Mouse (Mus musculus): ENCODE data around the gene Olfr943. TPM values are rescaled to one million over a fixed set of nuclear protein-coding genes. Genes with fewer than 3 reads are reported as not detected.

Olfr943 gene
- not detected in 2 replicates for polyA plus RNA-seq (2015; fragmentation: Nextera tagmentation; extraction: Ambion mirVana)

DNA sequence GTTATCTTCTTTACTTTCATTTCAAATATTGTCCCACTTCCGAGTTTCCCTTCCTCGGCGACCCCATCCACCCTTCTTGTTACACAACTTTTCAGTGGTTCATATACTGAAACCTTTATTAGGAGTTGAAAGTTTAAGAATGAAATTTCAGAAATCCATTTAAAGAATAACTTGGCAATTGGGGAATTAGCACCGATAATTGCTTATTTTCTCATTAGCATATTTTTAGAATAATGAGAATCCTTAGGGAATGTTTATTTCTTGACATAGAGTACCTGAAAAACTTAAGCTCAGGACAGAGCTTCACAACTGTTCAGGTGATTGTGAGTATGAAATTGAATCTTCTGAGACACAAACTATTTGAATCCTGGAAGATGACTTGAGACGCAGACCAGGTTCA is at the start of gene Olfr943:
TSS of gene Olfr943 (plus strand) at position 301 of the 400 bp plus-strand sequence.
- Histone ChIP-seq H3K27ac (ENCODE audit: low read depth) (no peak within 1 kb of the TSS), H3K9ac (replicated peaks) (no peak within 1 kb of the TSS), H3K36me3 (replicated peaks; ENCODE audit: insufficient read depth, low read length) (no peaks in the 10 kb centered on the region), H3K4me1 (ENCODE audit: insufficient read depth) (no peaks in the 10 kb centered on the region), H3K9me3 (ENCODE audit: low read length) (no peaks in the 10 kb centered on the region), H3K4me3 (ENCODE audit: low read depth, low read length) (no peak within 1 kb of the TSS), H3K27me3 (ENCODE audit: insufficient read depth, low read length) (no peaks in the 10 kb centered on the region), H3K4me2 (ENCODE audit: low read depth, low read length) (no peak within 1 kb of the TSS)
- no peak for DNase-seq
- no peak for ATAC-seq
- TF ChIP-seq CTCF (IDR thresholded peaks at IDR 0.05; ENCODE audit: low read depth) (no peak), EP300 (IDR thresholded peaks at IDR 0.05; ENCODE audit: low read depth) (no peak)
- WGBS (ENCODE audit: insufficient replicate concordance): 78% methylated on average over 5 of the region's 5 CpGs

- ATAC-seq: no peak
Measured at GRCm38 (mm10) chr9:39127326-39127725, 38.8 kb upstream of the Olfr943 start.

DNA sequence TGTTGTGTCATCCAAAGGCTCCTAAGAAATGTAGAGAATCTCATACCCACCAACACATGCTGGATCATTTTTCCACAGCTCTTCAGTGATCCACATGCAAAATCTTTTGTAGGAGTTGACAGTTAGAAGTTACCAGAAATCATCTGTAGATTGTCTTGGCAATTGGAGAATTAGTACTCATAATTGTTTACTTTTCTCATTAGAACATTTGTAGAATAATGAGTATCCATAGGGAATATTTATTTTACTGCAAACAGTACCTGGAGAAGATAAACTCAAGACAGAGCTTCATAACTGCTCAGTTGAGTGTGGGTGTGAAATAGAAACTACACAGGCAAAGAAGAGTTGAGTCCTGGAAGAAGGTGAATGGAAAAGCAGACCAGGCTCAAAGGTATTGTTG is 38.3 kb upstream of the Olfr943 start, which contains the start of gene Olfr27:
TSS of gene Olfr27 (plus strand) at position 301 of the 400 bp plus-strand sequence.
- Histone ChIP-seq H3K4me3 (ENCODE audit: low read depth, low read length) (no peak within 1 kb of the TSS), H3K4me2 (ENCODE audit: low read depth, low read length) (no peak within 1 kb of the TSS), H3K9me3 (ENCODE audit: low read length) (no peaks in the 10 kb centered on the region), H3K36me3 (replicated peaks; ENCODE audit: insufficient read depth, low read length) (no peaks in the 10 kb centered on the region), H3K9ac (replicated peaks) (no peak within 1 kb of the TSS), H3K4me1 (ENCODE audit: insufficient read depth) (no peaks in the 10 kb centered on the region), H3K27me3 (ENCODE audit: insufficient read depth, low read length) (no peaks in the 10 kb centered on the region), H3K27ac (ENCODE audit: low read depth) (no peak within 1 kb of the TSS)
- DNase-seq (no peak), ATAC-seq (no peak)
- no peak for TF ChIP-seq EP300 (IDR thresholded peaks at IDR 0.05; ENCODE audit: low read depth)
- TF ChIP-seq CTCF (IDR thresholded peaks at IDR 0.05; ENCODE audit: low read depth): no peak

More at GRCm38 (mm10) chr9:39127326-39127725, 38.8 kb upstream of the Olfr943 start:
- Histone ChIP-seq H3K4me1 (ENCODE audit: insufficient read depth) (no peaks in the 10 kb centered on the region), H3K4me2 (ENCODE audit: low read depth, low read length) (no peak overlapping the region), H3K27ac (ENCODE audit: low read depth) (no peak overlapping the region), H3K36me3 (replicated peaks; ENCODE audit: insufficient read depth, low read length) (no peaks in the 10 kb centered on the region), H3K27me3 (ENCODE audit: insufficient read depth, low read length) (no peaks in the 10 kb centered on the region), H3K9me3 (ENCODE audit: low read length) (no peaks in the 10 kb centered on the region), H3K4me3 (ENCODE audit: low read depth, low read length) (no peak overlapping the region), H3K9ac (replicated peaks) (no peak overlapping the region)
- TF ChIP-seq EP300 (IDR thresholded peaks at IDR 0.05; ENCODE audit: low read depth) (no peak), CTCF (IDR thresholded peaks at IDR 0.05; ENCODE audit: low read depth) (no peak)
- WGBS (ENCODE audit: insufficient replicate concordance): 68% methylated on average over 1 of the region's 1 CpGs
- no peak for DNase-seq

DNA sequence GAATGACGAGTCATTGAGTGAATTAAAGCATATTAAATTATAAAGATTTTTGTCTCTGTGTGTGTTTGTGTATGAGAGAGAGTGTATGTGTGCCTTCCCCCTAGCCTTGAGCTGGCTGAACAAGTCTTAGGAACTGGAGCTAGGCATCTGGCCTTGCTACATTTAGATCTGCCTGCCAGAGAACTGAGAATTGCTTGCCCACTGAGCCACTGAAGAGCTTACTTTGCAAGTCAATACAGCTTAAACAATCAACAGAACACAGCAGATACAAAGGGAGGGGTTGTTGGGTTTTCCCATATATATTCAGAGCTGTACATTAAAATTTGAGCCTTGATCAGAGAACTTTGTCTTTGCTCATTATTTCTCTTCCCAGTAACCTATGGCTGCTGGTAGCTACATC is 13.7 kb upstream of the Olfr943 start:
- Histone ChIP-seq H3K27ac (ENCODE audit: low read depth) (no peak overlapping the region), H3K36me3 (replicated peaks; ENCODE audit: insufficient read depth, low read length) (no peaks in the 10 kb centered on the region), H3K4me2 (ENCODE audit: low read depth, low read length) (no peak overlapping the region), H3K27me3 (ENCODE audit: insufficient read depth, low read length) (no peaks in the 10 kb centered on the region), H3K9me3 (ENCODE audit: low read length) (no peaks in the 10 kb centered on the region), H3K4me1 (ENCODE audit: insufficient read depth) (no peaks in the 10 kb centered on the region), H3K4me3 (ENCODE audit: low read depth, low read length) (no peak overlapping the region), H3K9ac (replicated peaks) (no peak overlapping the region)
- WGBS (ENCODE audit: insufficient replicate concordance): 48% methylated on average over 1 of the region's 1 CpGs
- no peak for ATAC-seq
- no peak for TF ChIP-seq EP300 (IDR thresholded peaks at IDR 0.05; ENCODE audit: low read depth)
- TF ChIP-seq CTCF (IDR thresholded peaks at IDR 0.05; ENCODE audit: low read depth): no peak
- DNase-seq: no peak

DNA sequence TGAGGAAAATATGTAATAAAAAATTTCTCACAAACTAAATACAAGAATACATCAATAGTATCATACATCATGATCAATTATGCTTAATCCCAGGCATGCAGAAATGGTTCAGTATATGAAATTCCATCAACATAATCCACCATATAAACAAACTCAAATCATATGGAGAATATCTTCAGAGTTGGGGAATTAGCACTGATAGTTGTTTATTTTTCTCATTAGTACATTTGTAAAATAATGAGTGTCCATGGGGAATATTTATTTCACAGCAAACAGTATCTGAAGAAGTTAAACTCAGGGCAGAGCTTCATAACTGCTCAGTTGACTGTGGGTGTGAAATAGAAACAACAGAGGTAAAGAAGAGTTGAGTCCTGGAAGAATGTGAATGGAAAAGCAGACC is 35.5 kb downstream of the Olfr943 start, which contains the start of gene Olfr944:
TSS of gene Olfr944 (plus strand) at position 301 of the 400 bp plus-strand sequence.
- TF ChIP-seq EP300 (IDR thresholded peaks at IDR 0.05; ENCODE audit: low read depth) (no peak), CTCF (IDR thresholded peaks at IDR 0.05; ENCODE audit: low read depth) (no peak)
- Histone ChIP-seq H3K4me2 (ENCODE audit: low read depth, low read length) (no peak within 1 kb of the TSS), H3K27me3 (ENCODE audit: insufficient read depth, low read length) (no peaks in the 10 kb centered on the region), H3K4me3 (ENCODE audit: low read depth, low read length) (no peak within 1 kb of the TSS), H3K9me3 (ENCODE audit: low read length) (no peaks in the 10 kb centered on the region), H3K9ac (replicated peaks) (no peak within 1 kb of the TSS), H3K36me3 (replicated peaks; ENCODE audit: insufficient read depth, low read length) (no peaks in the 10 kb centered on the region), H3K27ac (ENCODE audit: low read depth) (no peak within 1 kb of the TSS), H3K4me1 (ENCODE audit: insufficient read depth) (no peaks in the 10 kb centered on the region)
- DNase-seq (no peak), ATAC-seq (no peak)

Other genes starting within 250 kb of the Olfr943 start
- not detected in 2 replicates for gene Olfr930, start 236.5 kb upstream of the Olfr943 start, polyA plus RNA-seq (2015; fragmentation: Nextera tagmentation; extraction: Ambion mirVana)
- gene Olfr933, start 194.0 kb upstream of the Olfr943 start, polyA plus RNA-seq (2015; fragmentation: Nextera tagmentation; extraction: Ambion mirVana): not detected in 2 replicates
- gene Olfr934, start 178.0 kb upstream of the Olfr943 start, polyA plus RNA-seq (2015; fragmentation: Nextera tagmentation; extraction: Ambion mirVana): not detected in 2 replicates
- gene Olfr935, start 166.6 kb upstream of the Olfr943 start, polyA plus RNA-seq (2015; fragmentation: Nextera tagmentation; extraction: Ambion mirVana): not detected in 2 replicates
- not detected in 2 replicates for gene Olfr146, start 142.9 kb upstream of the Olfr943 start, polyA plus RNA-seq (2015; fragmentation: Nextera tagmentation; extraction: Ambion mirVana)
- gene Olfr937, start 101.4 kb upstream of the Olfr943 start, polyA plus RNA-seq (2015; fragmentation: Nextera tagmentation; extraction: Ambion mirVana): not detected in 2 replicates
- not detected in 2 replicates for gene Olfr938, start 87.4 kb upstream of the Olfr943 start, polyA plus RNA-seq (2015; fragmentation: Nextera tagmentation; extraction: Ambion mirVana)
- gene Olfr27, start 38.2 kb upstream of the Olfr943 start, polyA plus RNA-seq (2015; fragmentation: Nextera tagmentation; extraction: Ambion mirVana): not detected in 2 replicates
- gene Olfr944, start 35.6 kb downstream of the Olfr943 start, polyA plus RNA-seq (2015; fragmentation: Nextera tagmentation; extraction: Ambion mirVana): not detected in 2 replicates
- gene Olfr1537, start 83.7 kb downstream of the Olfr943 start, polyA plus RNA-seq (2015; fragmentation: Nextera tagmentation; extraction: Ambion mirVana): not detected in 2 replicates
- not detected in 2 replicates for gene Olfr945, start 110.5 kb downstream of the Olfr943 start, polyA plus RNA-seq (2015; fragmentation: Nextera tagmentation; extraction: Ambion mirVana)
- not detected in 2 replicates for gene Olfr948, start 159.7 kb downstream of the Olfr943 start, polyA plus RNA-seq (2015; fragmentation: Nextera tagmentation; extraction: Ambion mirVana)
- not detected in 2 replicates for gene Olfr951, start 221.1 kb downstream of the Olfr943 start, polyA plus RNA-seq (2015; fragmentation: Nextera tagmentation; extraction: Ambion mirVana)

Data from liver, postnatal 0 days (tissue).